Mouse (Mus musculus) lung, postnatal 36 days (tissue): ENCODE results near the gene Glis2.
"Not testable (repeated sequence)": the region's sequence is repeated elsewhere in the genome, so short reads cannot be mapped to it uniquely, and the experiment has no call there.

Experiments
- DNase-seq: peaks from one replicate; pipeline ENCODE4 v3.0.0; 2022; ENCODE audit warnings: mixed read lengths

The Glis2 gene

GRCm38 (mm10) chr16:4593971-4594813 is at the start of gene Glis2:
Gene Glis2 (plus strand): TSS chr16:4594713.
- DNase-seq: peak; percentile 58

GRCm38 (mm10) chr16:4544845-4545244 is 49.7 kb upstream of the Glis2 start:
- DNase-seq: no peak

GRCm38 (mm10) chr16:4546838-4547237 is 47.7 kb upstream of the Glis2 start:
- DNase-seq: no peak

- no peak for DNase-seq
Measured at GRCm38 (mm10) chr16:4547611-4548010, 46.9 kb upstream of the Glis2 start.

- DNase-seq: no peak
Measured at GRCm38 (mm10) chr16:4548953-4549688, 45.4 kb upstream of the Glis2 start.

- peak; percentile 83 for DNase-seq
Measured at GRCm38 (mm10) chr16:4551056-4551455, 43.5 kb upstream of the Glis2 start.

GRCm38 (mm10) chr16:4551885-4552284 is 42.6 kb upstream of the Glis2 start:
- DNase-seq: no peak

- no peak for DNase-seq
Measured at GRCm38 (mm10) chr16:4552829-4553550, 41.5 kb upstream of the Glis2 start.

- DNase-seq: no peak
Measured at GRCm38 (mm10) chr16:4555555-4555954, 39.0 kb upstream of the Glis2 start.

- no peak for DNase-seq
Measured at GRCm38 (mm10) chr16:4557085-4557484, 37.4 kb upstream of the Glis2 start.

- peak; percentile 81 for DNase-seq
Measured at GRCm38 (mm10) chr16:4557949-4558348, 36.6 kb upstream of the Glis2 start.

GRCm38 (mm10) chr16:4558384-4558979 is 36.0 kb upstream of the Glis2 start:
- peak; percentile 95 for DNase-seq

GRCm38 (mm10) chr16:4558980-4559631 is 35.4 kb upstream of the Glis2 start:
- peak; percentile 78 for DNase-seq

- DNase-seq: peak; percentile 92
Measured at GRCm38 (mm10) chr16:4559715-4560144, 34.8 kb upstream of the Glis2 start, which contains the start of gene Tfap4. Gene Tfap4 (minus strand): TSS chr16:4559854.

GRCm38 (mm10) chr16:4560145-4560952 is 34.2 kb upstream of the Glis2 start:
- DNase-seq: peak; percentile 79

- peak; percentile 93 for DNase-seq
Measured at GRCm38 (mm10) chr16:4567912-4568311, 26.6 kb upstream of the Glis2 start.

GRCm38 (mm10) chr16:4570737-4571136 is 23.8 kb upstream of the Glis2 start:
- DNase-seq: no peak

GRCm38 (mm10) chr16:4576038-4576437 is 18.5 kb upstream of the Glis2 start:
- DNase-seq: no peak

GRCm38 (mm10) chr16:4576873-4577272 is 17.6 kb upstream of the Glis2 start:
- no peak for DNase-seq

GRCm38 (mm10) chr16:4578630-4579029 is 15.9 kb upstream of the Glis2 start:
- no peak for DNase-seq

GRCm38 (mm10) chr16:4581179-4581578 is 13.3 kb upstream of the Glis2 start:
- DNase-seq: not testable (repeated sequence)
